Mouse (Mus musculus) neural tube, embryonic 13.5 days (tissue): ENCODE results near the gene Ckap4. TPM values are rescaled to one million over a fixed set of nuclear protein-coding genes. Genes with fewer than 3 reads are reported as not detected.

Experiments
- ATAC-seq: fragments of 200-750 bp; cut with Nextera tagmentation; 2 replicates; pipeline ENCODE4 v1.8.0; 2017; ENCODE audit warnings: low read depth, mild to moderate bottlenecking, moderate TSS enrichment, moderate library complexity
- H3K27ac ChIP-seq: fragments of 300-500 bp; sonication (generic); replicated peaks from 2 replicates; pipeline ENCODE4 v1.5.1; 2015; ENCODE audit warnings: moderate library complexity, mild to moderate bottlenecking, inconsistent platforms
- H3K27me3 ChIP-seq: fragments of 300-500 bp; sonication (generic); 2 replicates; pipeline ENCODE4 v1.6.1; 2015; ENCODE audit warnings: mild to moderate bottlenecking, inconsistent platforms
- H3K36me3 ChIP-seq: fragments of 300-500 bp; sonication (generic); 2 replicates; pipeline ENCODE4 v1.6.1; 2015; ENCODE audit warnings: mild to moderate bottlenecking, inconsistent platforms
- H3K4me1 ChIP-seq: fragments of 300-500 bp; sonication (generic); replicated peaks from 2 replicates; pipeline ENCODE4 v1.6.1; 2015; ENCODE audit warnings: inconsistent platforms
- H3K4me2 ChIP-seq: fragments of 300-500 bp; sonication (generic); 2 replicates; pipeline ENCODE4 v1.6.1; 2015; ENCODE audit warnings: inconsistent platforms, mild to moderate bottlenecking, moderate library complexity
- H3K4me3 ChIP-seq: fragments of 300-500 bp; sonication (generic); 2 replicates; pipeline ENCODE4 v1.5.1; 2015; ENCODE audit warnings: mild to moderate bottlenecking, inconsistent platforms
- H3K9ac ChIP-seq: fragments of 300-500 bp; sonication (generic); 2 replicates; pipeline ENCODE4 v1.6.1; 2015; ENCODE audit warnings: moderate library complexity, mild to moderate bottlenecking, inconsistent platforms
- H3K9me3 ChIP-seq: fragments of 300-500 bp; sonication (generic); 2 replicates; pipeline ENCODE4 v1.6.1; 2016; ENCODE audit warnings: inconsistent platforms
- WGBS: fragments of 180-500 bp; shearing (Covaris S2); methylation state at CpG from one replicate; pipeline ENCODE4 v1.1.7; 2015; 5-methylcytosine and 5-hydroxymethylcytosine counted together
- polyA plus RNA-seq: library from polyadenylated mRNA; unstranded; fragments of >200 nt; fragmentation: Nextera tagmentation; extraction: Ambion mirVana; gene quantifications from 2 replicates; pipeline ENCODE4 v1.2.1, GENCODE M21; 2015

The Ckap4 gene
- polyA plus RNA-seq, 1 experiment from 2014 or later = 64.0 TPM

- Histone ChIP-seq H3K4me1 (no peaks in the 10 kb centered on the region), H3K9ac (no peak overlapping the region), H3K36me3 (no peaks in the 10 kb centered on the region), H3K27ac (no peak overlapping the region), H3K9me3 (no peaks in the 10 kb centered on the region), H3K27me3 (no peaks in the 10 kb centered on the region), H3K4me2 (no peak overlapping the region), H3K4me3 (no peak overlapping the region)
- 81% methylated on average over 11 of the region's 11 CpGs for WGBS
- ATAC-seq = no peak
Measured at GRCm38 (mm10) chr10:84542802-84543658, 9.2 kb upstream of the Ckap4 start.

GRCm38 (mm10) chr10:84539651-84540050 is 5.8 kb upstream of the Ckap4 start:
- no peak overlapping the region for H3K4me2 ChIP-seq

GRCm38 (mm10) chr10:84535859-84536258 is 2.0 kb upstream of the Ckap4 start:
- Histone ChIP-seq H3K4me1 (peaks cover 38% of the 10 kb centered on the region), H3K27me3 (no peaks in the 10 kb centered on the region), H3K4me3 (no peak overlapping the region), H3K4me2 (no peak overlapping the region), H3K9me3 (no peaks in the 10 kb centered on the region), H3K9ac (no peak overlapping the region), H3K36me3 (no peaks in the 10 kb centered on the region), H3K27ac (no peak overlapping the region)
- no peak for ATAC-seq
- WGBS = 53% methylated on average over 4 of the region's 4 CpGs

More at GRCm38 (mm10) chr10:84539651-84540050, 5.8 kb upstream of the Ckap4 start:
- peaks cover 10% of the 10 kb centered on the region; the same call in 1 of the 2 replicates for H3K4me1 ChIP-seq
- no peaks in the 10 kb centered on the region for H3K9me3 ChIP-seq
- no peaks in the 10 kb centered on the region for H3K27me3 ChIP-seq
- 94% methylated on average over 6 of the region's 6 CpGs for WGBS
- no peak overlapping the region for H3K4me3 ChIP-seq
- H3K9ac ChIP-seq = no peak overlapping the region
- no peak for ATAC-seq
- H3K27ac ChIP-seq = no peak overlapping the region
- no peaks in the 10 kb centered on the region for H3K36me3 ChIP-seq

GRCm38 (mm10) chr10:84535458-84535857 is 1.6 kb upstream of the Ckap4 start:
- H3K4me3 ChIP-seq = no peak overlapping the region
- no peak for ATAC-seq
- H3K36me3 ChIP-seq = no peaks in the 10 kb centered on the region
- H3K4me2 ChIP-seq = no peak overlapping the region
- WGBS = 77% methylated on average over 5 of the region's 5 CpGs
- H3K4me1 ChIP-seq = peaks cover 42% of the 10 kb centered on the region
- H3K9me3 ChIP-seq = no peaks in the 10 kb centered on the region
- H3K27me3 ChIP-seq = no peaks in the 10 kb centered on the region
- H3K9ac ChIP-seq = no peak overlapping the region
- no peak overlapping the region for H3K27ac ChIP-seq

- Histone ChIP-seq H3K36me3 (peaks cover 9% of the 10 kb centered on the region), H3K27me3 (no peaks in the 10 kb centered on the region), H3K4me3 (peak overlapping the region; percentile 92), H3K27ac (peak overlapping the region; percentile 92), H3K4me1 (peaks cover 58% of the 10 kb centered on the region), H3K4me2 (peak overlapping the region; percentile 66), H3K9me3 (no peaks in the 10 kb centered on the region), H3K9ac (peak overlapping the region; percentile 97)
- ATAC-seq = peak; percentile 50
- WGBS = under 1% methylated on average over 66 of the region's 72 CpGs
Measured at GRCm38 (mm10) chr10:84532911-84533882, 665 bp downstream of the Ckap4 start.

- Histone ChIP-seq H3K27ac (peak overlapping the region; percentile 92), H3K36me3 (peaks cover 17% of the 10 kb centered on the region), H3K9me3 (no peaks in the 10 kb centered on the region), H3K4me2 (peak overlapping the region; percentile 66), H3K4me1 (peaks cover 58% of the 10 kb centered on the region), H3K9ac (peak overlapping the region; percentile 97), H3K4me3 (peak overlapping the region; percentile 92), H3K27me3 (no peaks in the 10 kb centered on the region)
- no peak for ATAC-seq
- WGBS = 67% methylated on average over 16 of the region's 16 CpGs
Measured at GRCm38 (mm10) chr10:84532191-84532889, 1.5 kb downstream of the Ckap4 start.

- H3K4me2 ChIP-seq = peak overlapping the region; percentile 66
- H3K9ac ChIP-seq = peak overlapping the region; percentile 97
- no peak for ATAC-seq
- no peaks in the 10 kb centered on the region for H3K27me3 ChIP-seq
- peaks cover 59% of the 10 kb centered on the region for H3K4me1 ChIP-seq
- WGBS = 76% methylated on average over 4 of the region's 4 CpGs
- H3K9me3 ChIP-seq = no peaks in the 10 kb centered on the region
- H3K4me3 ChIP-seq = peak overlapping the region; percentile 92
- peaks cover 25% of the 10 kb centered on the region for H3K36me3 ChIP-seq
- no peak overlapping the region; the same call in 1 of the 2 replicates for H3K27ac ChIP-seq
Measured at GRCm38 (mm10) chr10:84531576-84531975, 2.3 kb downstream of the Ckap4 start.

- no peaks in the 10 kb centered on the region for H3K27me3 ChIP-seq
- 90% methylated on average over 8 of the region's 8 CpGs for WGBS
- no peak for ATAC-seq
- H3K27ac ChIP-seq = 0 out of 2 replicates have a peak overlapping the region, but pooled peaks have one; percentile 28
- peaks cover 54% of the 10 kb centered on the region for H3K4me1 ChIP-seq
- peaks cover 35% of the 10 kb centered on the region for H3K36me3 ChIP-seq
- H3K4me2 ChIP-seq = peak overlapping the region; percentile 66
- peak overlapping the region; percentile 97 for H3K9ac ChIP-seq
- H3K4me3 ChIP-seq = peak overlapping the region; percentile 92
- H3K9me3 ChIP-seq = no peaks in the 10 kb centered on the region
Measured at GRCm38 (mm10) chr10:84530388-84530787, 3.5 kb downstream of the Ckap4 start.

GRCm38 (mm10) chr10:84527631-84528030 is 6.2 kb downstream of the Ckap4 start:
- H3K4me1 ChIP-seq = peaks cover 42% of the 10 kb centered on the region
- 87% methylated on average over 12 of the region's 12 CpGs for WGBS
- H3K4me2 ChIP-seq = no peak overlapping the region
- peaks cover 44% of the 10 kb centered on the region for H3K36me3 ChIP-seq
- no peak overlapping the region for H3K4me3 ChIP-seq
- H3K27me3 ChIP-seq = no peaks in the 10 kb centered on the region
- no peak overlapping the region for H3K9ac ChIP-seq
- no peak overlapping the region for H3K27ac ChIP-seq
- H3K9me3 ChIP-seq = no peaks in the 10 kb centered on the region
- no peak for ATAC-seq

GRCm38 (mm10) chr10:84527070-84527469 is 6.8 kb downstream of the Ckap4 start:
- Histone ChIP-seq H3K4me1 (peaks cover 37% of the 10 kb centered on the region), H3K9me3 (no peaks in the 10 kb centered on the region), H3K9ac (no peak overlapping the region), H3K4me3 (no peak overlapping the region), H3K27ac (no peak overlapping the region), H3K27me3 (no peaks in the 10 kb centered on the region), H3K4me2 (no peak overlapping the region), H3K36me3 (peaks cover 44% of the 10 kb centered on the region)
- no peak for ATAC-seq
- 82% methylated on average over 5 of the region's 5 CpGs for WGBS

- H3K4me2 ChIP-seq = no peak overlapping the region
- WGBS = 48% methylated on average over 10 of the region's 10 CpGs
- H3K9ac ChIP-seq = no peak overlapping the region
- H3K27ac ChIP-seq = no peak overlapping the region
- no peaks in the 10 kb centered on the region for H3K9me3 ChIP-seq
- H3K27me3 ChIP-seq = no peaks in the 10 kb centered on the region
- H3K4me3 ChIP-seq = no peak overlapping the region
- H3K36me3 ChIP-seq = peaks cover 44% of the 10 kb centered on the region
- ATAC-seq = no peak
- H3K4me1 ChIP-seq = peaks cover 31% of the 10 kb centered on the region
Measured at GRCm38 (mm10) chr10:84526488-84526887, 7.4 kb downstream of the Ckap4 start.
